Mouse (Mus musculus) stomach, postnatal 0 days (tissue): ENCODE data around the gene Copb1.

Experiments
- CTCF ChIP-seq: IDR thresholded peaks from 2 replicates; pipeline ENCODE4 v1.5.1; 2016; ENCODE audit warnings: antibody characterized with exemption, low read depth, mild to moderate bottlenecking, moderate library complexity
- EP300 ChIP-seq: optimal IDR thresholded peaks from 2 replicates; pipeline ENCODE3; 2016; ENCODE audit warnings: antibody characterized with exemption

DNA sequence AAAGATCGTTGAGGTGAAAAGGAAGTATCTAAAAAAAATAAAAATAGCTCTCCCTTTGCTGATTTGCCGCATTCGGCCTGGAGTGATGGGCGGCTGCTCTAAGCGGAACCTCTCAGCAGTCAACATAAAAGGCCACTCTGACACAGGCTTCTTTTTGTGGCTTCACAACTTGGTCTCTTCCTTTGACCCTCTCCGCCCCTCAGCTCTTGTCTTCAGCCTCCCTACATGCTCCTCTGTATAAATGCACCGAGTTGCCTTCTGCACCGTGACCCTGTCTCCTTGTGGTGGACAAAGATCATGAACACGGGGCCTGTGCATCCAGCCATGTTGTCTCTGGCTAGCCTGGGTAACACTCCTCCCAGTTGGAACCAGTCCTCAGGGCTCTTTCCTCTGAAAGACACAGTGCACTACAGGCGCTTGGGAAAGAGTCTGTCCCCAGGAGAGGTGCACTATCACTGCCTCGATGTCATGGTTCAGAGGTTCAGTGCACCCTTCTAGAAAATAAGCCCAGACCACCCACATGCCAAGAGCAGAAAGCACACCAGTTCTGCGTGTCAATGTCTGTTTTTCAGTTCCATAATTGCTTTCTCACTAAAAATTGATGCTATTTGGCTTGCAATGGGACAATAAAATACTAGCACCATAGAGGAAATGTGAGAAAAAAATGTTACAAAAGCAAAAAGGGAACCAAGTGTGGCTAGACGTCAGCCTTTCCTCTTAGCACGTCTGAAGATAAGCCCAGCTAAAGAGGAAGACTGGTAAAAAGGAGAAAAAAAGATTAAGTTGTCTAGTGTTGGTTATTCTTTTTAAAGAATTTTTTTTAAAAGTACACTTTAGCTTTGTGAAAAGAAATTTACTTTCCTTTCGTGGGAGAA lies 37.2 kb upstream of the Copb1 start:
- TF ChIP-seq EP300 (no peak), CTCF (no peak)
